Mouse (Mus musculus): Measurements from ENCODE around the gene Rgs8. TPM values are rescaled to one million over a fixed set of nuclear protein-coding genes. Genes with fewer than 3 reads are reported as not detected.

The Rgs8 gene
- total and polyA plus RNA-seq, 3 experiments: not detected

DNA sequence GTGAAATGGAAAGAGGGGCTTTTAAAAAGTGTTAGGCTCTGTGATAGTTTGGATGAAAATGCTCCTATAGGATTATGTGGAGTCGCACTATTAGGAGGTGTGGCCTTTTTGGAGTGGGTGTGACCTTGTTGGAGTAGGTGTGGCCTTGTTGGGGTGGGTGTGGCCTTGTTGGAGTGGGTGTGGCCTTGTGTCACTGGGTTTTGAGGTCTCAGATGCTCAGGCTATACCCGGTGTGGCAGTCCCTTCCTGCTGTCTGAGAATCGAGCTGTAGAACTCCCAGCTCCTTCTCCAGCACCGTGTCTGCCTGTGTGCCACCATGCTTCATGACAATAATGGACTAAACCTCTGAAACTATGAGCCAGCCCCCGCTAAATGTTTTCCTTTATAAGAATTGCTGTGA, 55.8 kb downstream of the Rgs8 start:
- TF ChIP-seq NELFE (IDR thresholded peaks at IDR 0.05; ENCODE audit: low read depth, low read length): no peak
- TF ChIP-seq CHD2 (IDR thresholded peaks at IDR 0.05; ENCODE audit: low read length): no peak
- TF ChIP-seq GABPA (IDR thresholded peaks at IDR 0.05; ENCODE audit: insufficient replicate concordance, low read depth, low read length): no peak
- TF ChIP-seq MAZ (IDR thresholded peaks at IDR 0.05; ENCODE audit: low read depth, low read length): no peak
- no peak for TF ChIP-seq BHLHE40 (IDR thresholded peaks at IDR 0.05; ENCODE audit: low read depth, low read length)
- TF ChIP-seq NRF1 (IDR thresholded peaks at IDR 0.05; ENCODE audit: low read depth, low read length): no peak
- no peak for TF ChIP-seq ELF1 (IDR thresholded peaks at IDR 0.05; ENCODE audit: low read depth, low read length)
- no peak for TF ChIP-seq MYC (IDR thresholded peaks at IDR 0.05; ENCODE audit: low read depth, low read length)
- TF ChIP-seq UBTF (IDR thresholded peaks at IDR 0.05; ENCODE audit: low read depth, low read length): no peak
- TF ChIP-seq IRF4 (IDR thresholded peaks at IDR 0.05; ENCODE audit: low read depth, low read length): no peak
- TF ChIP-seq KAT2A (IDR thresholded peaks at IDR 0.05; ENCODE audit: insufficient replicate concordance, low read length): no peak
- no peak for TF ChIP-seq MEF2A (IDR thresholded peaks at IDR 0.05; ENCODE audit: borderline replicate concordance, low read depth, low read length)
- no peak for TF ChIP-seq MAFK (IDR thresholded peaks at IDR 0.05; ENCODE audit: insufficient replicate concordance, low read length)
- no peak for TF ChIP-seq ZC3H11A (IDR thresholded peaks at IDR 0.05; ENCODE audit: low read depth, low read length)
- TF ChIP-seq SIN3A (IDR thresholded peaks at IDR 0.05; ENCODE audit: low read length): no peak
- no peak for TF ChIP-seq PAX5 (IDR thresholded peaks at IDR 0.05; ENCODE audit: low read length)
- TF ChIP-seq JUND (conservative IDR thresholded peaks at IDR 0.05; ENCODE audit: low read depth, low read length): no peak
- no peak for TF ChIP-seq TCF12 (IDR thresholded peaks at IDR 0.05; ENCODE audit: low read depth, low read length)
- TF ChIP-seq TBP (conservative IDR thresholded peaks at IDR 0.05; ENCODE audit: low read depth, low read length): no peak
- no peak for TF ChIP-seq CHD1 (IDR thresholded peaks at IDR 0.05; ENCODE audit: low read depth, low read length)
- no peak overlapping the region for H3K9ac ChIP-seq (ENCODE audit: insufficient read depth, low read depth)
- no peaks in the 10 kb centered on the region for H3K27me3 ChIP-seq (replicated peaks)
- H3K79me2 ChIP-seq (replicated peaks; ENCODE audit: control insufficient read depth, extremely low read depth, insufficient read depth, poor library complexity, severe bottlenecking): no peaks in the 10 kb centered on the region
- peaks cover 5% of the 10 kb centered on the region for H3K9me3 ChIP-seq (replicated peaks; ENCODE audit: low read length)
- H3K4me1 ChIP-seq (ENCODE audit: control insufficient read depth in 1 of 2, insufficient read depth in 2 of 2): peaks cover 4 to 44% of the 10 kb centered on the region in 2 experiments
- no peak overlapping the region for H3K4me2 ChIP-seq (ENCODE audit: insufficient read depth, low read depth, poor library complexity, severe bottlenecking)
- no peaks in the 10 kb centered on the region for H3K36me3 ChIP-seq (replicated peaks in 1 of 2; ENCODE audit: control insufficient read depth in 1 of 2, insufficient read depth in 1 of 2, low read length in 1 of 2)
- no peak for DNase-seq (ENCODE audit: extremely low read depth)
- H3K27ac ChIP-seq (ENCODE audit: insufficient read depth, low read depth): no peak overlapping the region
- in situ Hi-C loops (cut with MboI; ENCODE audit: low pct_ligation_motif_present, low pct_unique_long_range_greater_than_20kb, low sequenced_read_pairs) (no loop called here), dilution Hi-C loops (cut with MboI; ENCODE audit: extremely low pct_ligation_motif_present, extremely low pct_unique_long_range_greater_than_20kb, low sequenced_read_pairs) (no loop called here)
- H3K4me3 ChIP-seq (replicated peaks in 1 of 3; ENCODE audit: low read depth in 2 of 3, low read length in 2 of 3, poor library complexity in 1 of 3): no peak overlapping the region

GRCm38 (mm10) chr1:153709451-153709850, 56.6 kb downstream of the Rgs8 start:
- TF ChIP-seq BHLHE40 (IDR thresholded peaks at IDR 0.05; ENCODE audit: low read depth, low read length): peak; percentile 43
- TF ChIP-seq CTCF (conservative IDR thresholded peaks at IDR 0.05 in 1 of 2, IDR thresholded peaks at IDR 0.05 in 1 of 2; ENCODE audit: low read depth in 2 of 2, low read length in 2 of 2): no peak
- TF ChIP-seq TCF12 (IDR thresholded peaks at IDR 0.05; ENCODE audit: low read depth, low read length): 0 out of 2 replicates have a peak, but pooled peaks have one; percentile 16
- TF ChIP-seq ELF1 (IDR thresholded peaks at IDR 0.05; ENCODE audit: low read depth, low read length): peak; percentile 41; the same call in 1 of the 2 replicates
- Histone ChIP-seq H3K4me2 (ENCODE audit: insufficient read depth, low read depth, poor library complexity, severe bottlenecking) (no peak overlapping the region), H3K27me3 (replicated peaks) (no peaks in the 10 kb centered on the region), H3K4me1 (ENCODE audit: control insufficient read depth in 1 of 2, insufficient read depth in 2 of 2) (peaks cover 4 to 36% of the 10 kb centered on the region in 2 experiments), H3K9ac (ENCODE audit: insufficient read depth, low read depth) (no peak overlapping the region), H3K9me3 (replicated peaks; ENCODE audit: low read length) (peaks cover 5% of the 10 kb centered on the region), H3K36me3 (replicated peaks in 1 of 2; ENCODE audit: control insufficient read depth in 1 of 2, insufficient read depth in 1 of 2, low read length in 1 of 2) (no peaks in the 10 kb centered on the region), H3K79me2 (replicated peaks; ENCODE audit: control insufficient read depth, extremely low read depth, insufficient read depth, poor library complexity, severe bottlenecking) (no peaks in the 10 kb centered on the region), H3K27ac (ENCODE audit: insufficient read depth, low read depth) (no peak overlapping the region), H3K4me3 (replicated peaks in 1 of 3; ENCODE audit: low read depth in 2 of 3, low read length in 2 of 3, poor library complexity in 1 of 3) (no peak overlapping the region)
- in situ Hi-C loops (cut with MboI; ENCODE audit: low pct_ligation_motif_present, low pct_unique_long_range_greater_than_20kb, low sequenced_read_pairs) (no loop called here), dilution Hi-C loops (cut with MboI; ENCODE audit: extremely low pct_ligation_motif_present, extremely low pct_unique_long_range_greater_than_20kb, low sequenced_read_pairs) (no loop called here)
- DNase-seq (ENCODE audit: extremely low read depth): no peak
